Mouse (Mus musculus) heart, postnatal 4 days (tissue): ENCODE results near the gene Atg10. TPM values are rescaled to one million over a fixed set of nuclear protein-coding genes. Genes with fewer than 3 reads are reported as not detected.
A peak's percentile ranks its signal among the peaks of the same experiment; 100 is the strongest.

ENCODE experiments used
- DNase-seq: peaks from one replicate; pipeline ENCODE4 v3.0.0; 2021
- total RNA-seq, 2 experiments: library from RNA; stranded (reverse); gene quantifications; 2 replicates each; pipeline ENCODE4 v1.2.3; 2021

Gene Atg10
- total RNA-seq, 2 experiments from 2014 or later, result 22.1 to 25.6 TPM

GRCm38 (mm10) chr13:91175347-91175746 is 48.4 kb downstream of the Atg10 start:
- DNase-seq, result no peak

GRCm38 (mm10) chr13:91171766-91172491 is 51.8 kb downstream of the Atg10 start:
- peak; percentile 23 for DNase-seq

- no peak for DNase-seq
Observed at GRCm38 (mm10) chr13:91171205-91171604, 52.6 kb downstream of the Atg10 start.

- no peak for DNase-seq
Observed at GRCm38 (mm10) chr13:91169529-91170319, 54.0 kb downstream of the Atg10 start.

- no peak for DNase-seq
Observed at GRCm38 (mm10) chr13:91168486-91168885, 55.3 kb downstream of the Atg10 start.

GRCm38 (mm10) chr13:91167561-91167960 is 56.2 kb downstream of the Atg10 start:
- DNase-seq, result no peak

GRCm38 (mm10) chr13:91166286-91166685 is 57.5 kb downstream of the Atg10 start:
- DNase-seq, result no peak

- peak; percentile 32 for DNase-seq
Observed at GRCm38 (mm10) chr13:91165200-91165599, 58.6 kb downstream of the Atg10 start.

GRCm38 (mm10) chr13:91163292-91163691 is 60.5 kb downstream of the Atg10 start:
- DNase-seq, result no peak

GRCm38 (mm10) chr13:91162452-91162851 is 61.3 kb downstream of the Atg10 start:
- DNase-seq, result peak; percentile 27

GRCm38 (mm10) chr13:91160616-91161015 is 63.2 kb downstream of the Atg10 start:
- DNase-seq, result no peak

- DNase-seq, result no peak
Observed at GRCm38 (mm10) chr13:91159881-91160280, 63.9 kb downstream of the Atg10 start.

- no peak for DNase-seq
Observed at GRCm38 (mm10) chr13:91157941-91158340, 65.8 kb downstream of the Atg10 start.

- no peak for DNase-seq
Observed at GRCm38 (mm10) chr13:91157429-91157828, 66.3 kb downstream of the Atg10 start.

GRCm38 (mm10) chr13:91156949-91157348 is 66.8 kb downstream of the Atg10 start:
- DNase-seq, result no peak

- no peak for DNase-seq
Observed at GRCm38 (mm10) chr13:91156308-91156707, 67.5 kb downstream of the Atg10 start.

- DNase-seq, result no peak
Observed at GRCm38 (mm10) chr13:91155429-91156207, 68.2 kb downstream of the Atg10 start.

- DNase-seq, result no peak
Observed at GRCm38 (mm10) chr13:91154622-91155021, 69.1 kb downstream of the Atg10 start.

- DNase-seq, result no peak
Observed at GRCm38 (mm10) chr13:91136337-91136736, 87.4 kb downstream of the Atg10 start.

- DNase-seq, result no peak
Observed at GRCm38 (mm10) chr13:91133334-91133890, 90.4 kb downstream of the Atg10 start.

GRCm38 (mm10) chr13:91129071-91129470 is 94.7 kb downstream of the Atg10 start:
- DNase-seq, result no peak

- DNase-seq, result no peak
Observed at GRCm38 (mm10) chr13:91128581-91128980, 95.2 kb downstream of the Atg10 start.

GRCm38 (mm10) chr13:91118156-91118555 is 105.6 kb downstream of the Atg10 start:
- no peak for DNase-seq
